Mouse (Mus musculus) limb, embryonic 11.5 days (tissue): ENCODE data around the gene Zdhhc7. TPM values are rescaled to one million over a fixed set of nuclear protein-coding genes. Genes with fewer than 3 reads are reported as not detected.

ENCODE experiments used
- ATAC-seq: fragments of 200-750 bp; cut with Nextera tagmentation; 2 replicates; pipeline ENCODE4 v1.8.0; 2017; ENCODE audit warnings: low read depth; ENCODE audit not compliant: insufficient number of reproducible peaks, low FRiP score, low TSS enrichment
- DNase-seq: peaks from one replicate; pipeline ENCODE4 v3.0.0-alpha.2; 2015; ENCODE audit warnings: low spot score
- H3K27ac ChIP-seq: fragments of 300-500 bp; sonication (generic); replicated peaks from 2 replicates; pipeline ENCODE4 v1.5.1; 2014; ENCODE audit warnings: low read depth, mild to moderate bottlenecking, low read length
- H3K27me3 ChIP-seq: fragments of 300-500 bp; sonication (generic); 2 replicates; pipeline ENCODE4 v1.6.1; 2014; ENCODE audit warnings: mild to moderate bottlenecking, low read length, mixed read lengths; ENCODE audit not compliant: control insufficient read depth, insufficient read depth
- H3K36me3 ChIP-seq: fragments of 300-500 bp; sonication (generic); 2 replicates; pipeline ENCODE4 v1.6.1; 2014; ENCODE audit warnings: mild to moderate bottlenecking, low read length, moderate library complexity, mixed read lengths; ENCODE audit not compliant: control insufficient read depth, insufficient read depth
- H3K4me1 ChIP-seq: fragments of 300-500 bp; sonication (generic); 2 replicates; pipeline ENCODE4 v1.6.1; 2014; ENCODE audit warnings: low read length, mixed read lengths; ENCODE audit not compliant: control insufficient read depth, insufficient read depth
- H3K4me2 ChIP-seq: fragments of 300-500 bp; sonication (generic); 2 replicates; pipeline ENCODE4 v1.6.1; 2014; ENCODE audit warnings: low read depth, mild to moderate bottlenecking, moderate library complexity; ENCODE audit not compliant: severe bottlenecking
- H3K4me3 ChIP-seq: fragments of 300-500 bp; sonication (generic); 2 replicates; pipeline ENCODE4 v1.5.1; 2014; ENCODE audit warnings: low read depth, low read length
- H3K9ac ChIP-seq: fragments of 300-500 bp; sonication (generic); 2 replicates; pipeline ENCODE4 v1.6.1; 2014; ENCODE audit warnings: mild to moderate bottlenecking, low read length
- H3K9me3 ChIP-seq: fragments of 300-500 bp; sonication (generic); 2 replicates; pipeline ENCODE4 v1.6.1; 2016; ENCODE audit warnings: low read length; ENCODE audit not compliant: control insufficient read depth
- WGBS: fragments of 180-500 bp; shearing (Covaris S2); extraction: QIAGEN DNeasy Blood & Tissue Kit; methylation state at CpG from one replicate; pipeline ENCODE4 v1.1.7; 2014; 5-methylcytosine and 5-hydroxymethylcytosine counted together
- polyA plus RNA-seq: library from polyadenylated mRNA; unstranded; fragments of >200 nt; fragmentation: Nextera tagmentation; extraction: Ambion mirVana; gene quantifications from 2 replicates; pipeline ENCODE4 v1.2.1, GENCODE M21; 2014

Zdhhc7 gene
- polyA plus RNA-seq, 1 experiment from 2014 or later, result 22.7 TPM

GRCm38 (mm10) chr8:120135687-120136086, 34.4 kb upstream of the Zdhhc7 start:
- no peak overlapping the region for H3K9ac ChIP-seq
- ATAC-seq (no peak), DNase-seq (no peak)
- H3K27me3 ChIP-seq, result no peaks in the 10 kb centered on the region
- no peaks in the 10 kb centered on the region for H3K9me3 ChIP-seq
- no peak overlapping the region for H3K4me2 ChIP-seq
- no peak overlapping the region for H3K27ac ChIP-seq
- no peak overlapping the region for H3K4me3 ChIP-seq
- no peaks in the 10 kb centered on the region for H3K4me1 ChIP-seq
- 92% methylated on average over 7 of the region's 7 CpGs for WGBS
- no peaks in the 10 kb centered on the region for H3K36me3 ChIP-seq

DNA sequence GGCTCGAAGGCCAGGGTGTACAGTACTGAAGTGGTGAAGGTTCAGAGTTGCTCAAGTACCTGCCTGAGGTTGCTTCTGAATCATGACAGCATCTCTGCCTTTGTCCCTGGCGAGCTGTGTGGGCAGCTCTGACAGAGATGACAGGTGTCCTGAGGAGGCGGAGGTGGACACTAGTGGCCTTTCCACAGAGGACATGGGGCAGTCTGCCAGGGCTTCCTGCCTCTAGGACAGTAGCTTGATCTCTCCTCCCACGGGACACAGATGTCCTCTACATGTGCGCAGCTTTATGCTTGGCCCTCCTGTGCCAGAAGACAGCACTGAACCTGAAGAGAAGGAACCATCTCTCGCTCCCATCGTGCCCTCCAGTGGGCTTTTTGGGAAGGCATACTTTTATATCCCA, 31.9 kb upstream of the Zdhhc7 start:
- H3K36me3 ChIP-seq, result no peaks in the 10 kb centered on the region
- H3K4me3 ChIP-seq, result no peak overlapping the region
- no peak overlapping the region for H3K4me2 ChIP-seq
- ATAC-seq (no peak), DNase-seq (no peak)
- no peaks in the 10 kb centered on the region for H3K4me1 ChIP-seq
- no peaks in the 10 kb centered on the region for H3K9me3 ChIP-seq
- no peaks in the 10 kb centered on the region for H3K27me3 ChIP-seq
- H3K9ac ChIP-seq, result no peak overlapping the region
- no peak overlapping the region for H3K27ac ChIP-seq
- WGBS, result 84% methylated on average over 7 of the region's 7 CpGs

DNA sequence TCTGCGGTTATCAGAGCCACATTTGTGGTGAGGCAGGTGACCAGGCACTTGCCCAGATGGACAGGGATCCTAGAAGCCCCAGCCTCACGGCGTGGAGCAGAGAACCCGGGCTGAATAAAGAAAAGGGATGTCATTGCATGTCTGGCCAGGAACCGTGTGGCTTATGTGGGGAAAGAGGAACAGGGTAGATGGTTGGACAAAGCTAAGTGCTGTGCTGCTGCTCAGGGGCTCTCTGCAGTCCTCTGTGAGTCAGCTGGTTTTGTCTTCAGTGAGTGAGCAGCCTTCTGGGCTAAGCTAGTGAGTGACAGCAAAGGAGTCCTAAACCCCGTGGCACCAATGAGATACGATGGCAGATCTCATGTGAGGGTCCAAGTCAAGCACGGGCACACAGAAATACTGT, 29.9 kb upstream of the Zdhhc7 start:
- no peak overlapping the region for H3K27ac ChIP-seq
- H3K36me3 ChIP-seq, result no peaks in the 10 kb centered on the region
- no peak for DNase-seq

GRCm38 (mm10) chr8:120129547-120129946, 28.3 kb upstream of the Zdhhc7 start:
- H3K4me3 ChIP-seq, result no peak overlapping the region
- no peaks in the 10 kb centered on the region for H3K27me3 ChIP-seq
- H3K36me3 ChIP-seq, result no peaks in the 10 kb centered on the region
- no peak overlapping the region for H3K4me2 ChIP-seq
- no peaks in the 10 kb centered on the region for H3K4me1 ChIP-seq
- WGBS, result 57% methylated on average over 4 of the region's 4 CpGs
- ATAC-seq, result no peak
- no peak for DNase-seq
- H3K27ac ChIP-seq, result no peak overlapping the region
- no peak overlapping the region for H3K9ac ChIP-seq
- H3K9me3 ChIP-seq, result no peaks in the 10 kb centered on the region

More for the DNA sequence above, 29.9 kb upstream of the Zdhhc7 start:
- ATAC-seq, result no peak
- no peaks in the 10 kb centered on the region for H3K9me3 ChIP-seq
- H3K4me3 ChIP-seq, result no peak overlapping the region
- no peaks in the 10 kb centered on the region for H3K4me1 ChIP-seq
- no peaks in the 10 kb centered on the region for H3K27me3 ChIP-seq
- H3K4me2 ChIP-seq, result no peak overlapping the region
- no peak overlapping the region for H3K9ac ChIP-seq
- 87% methylated on average over 8 of the region's 8 CpGs for WGBS

GRCm38 (mm10) chr8:120126357-120127161, 25.3 kb upstream of the Zdhhc7 start:
- H3K27ac ChIP-seq, result no peak overlapping the region
- H3K9ac ChIP-seq, result no peak overlapping the region

DNA sequence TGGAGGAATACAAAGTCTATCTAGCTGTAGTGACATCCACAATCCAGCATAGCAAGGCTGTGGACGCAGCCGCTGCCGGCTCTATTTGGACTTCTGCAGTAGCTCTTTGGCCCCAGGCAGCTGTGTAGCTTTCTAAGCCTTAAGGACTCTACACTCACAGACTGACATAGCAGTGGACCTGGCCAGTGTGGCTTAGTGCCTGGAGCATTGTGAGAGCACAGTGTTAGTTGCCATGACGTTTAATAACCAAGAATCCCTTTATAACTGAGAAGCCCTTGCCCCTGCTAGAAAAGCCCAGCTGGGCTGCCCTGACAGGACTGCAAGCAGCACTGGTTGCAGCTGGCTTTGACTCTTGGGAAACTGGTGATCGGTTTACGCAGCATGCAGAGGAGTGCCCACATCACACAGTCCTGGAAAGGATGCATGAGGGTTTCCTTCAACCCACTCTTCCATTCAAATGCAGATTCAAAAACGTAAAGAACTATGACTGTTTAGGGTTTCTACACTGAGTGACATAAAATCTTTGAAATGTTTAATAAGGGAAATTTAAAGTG, 23.6 kb upstream of the Zdhhc7 start:
- no peak overlapping the region for H3K4me3 ChIP-seq
- no peaks in the 10 kb centered on the region for H3K4me1 ChIP-seq
- no peak overlapping the region for H3K4me2 ChIP-seq
- no peaks in the 10 kb centered on the region for H3K36me3 ChIP-seq
- H3K27ac ChIP-seq, result no peak overlapping the region
- WGBS, result 69% methylated on average over 7 of the region's 7 CpGs
- no peaks in the 10 kb centered on the region for H3K9me3 ChIP-seq
- ATAC-seq (no peak), DNase-seq (no peak)
- H3K27me3 ChIP-seq, result no peaks in the 10 kb centered on the region
- H3K9ac ChIP-seq, result no peak overlapping the region

More at GRCm38 (mm10) chr8:120126357-120127161, 25.3 kb upstream of the Zdhhc7 start:
- 52% methylated on average over 14 of the region's 14 CpGs for WGBS
- H3K9me3 ChIP-seq, result no peaks in the 10 kb centered on the region
- no peak overlapping the region for H3K4me3 ChIP-seq
- H3K36me3 ChIP-seq, result no peaks in the 10 kb centered on the region
- no peak overlapping the region for H3K4me2 ChIP-seq
- no peaks in the 10 kb centered on the region for H3K4me1 ChIP-seq
- H3K27me3 ChIP-seq, result no peaks in the 10 kb centered on the region
- no peak for DNase-seq
- no peak for ATAC-seq

DNA sequence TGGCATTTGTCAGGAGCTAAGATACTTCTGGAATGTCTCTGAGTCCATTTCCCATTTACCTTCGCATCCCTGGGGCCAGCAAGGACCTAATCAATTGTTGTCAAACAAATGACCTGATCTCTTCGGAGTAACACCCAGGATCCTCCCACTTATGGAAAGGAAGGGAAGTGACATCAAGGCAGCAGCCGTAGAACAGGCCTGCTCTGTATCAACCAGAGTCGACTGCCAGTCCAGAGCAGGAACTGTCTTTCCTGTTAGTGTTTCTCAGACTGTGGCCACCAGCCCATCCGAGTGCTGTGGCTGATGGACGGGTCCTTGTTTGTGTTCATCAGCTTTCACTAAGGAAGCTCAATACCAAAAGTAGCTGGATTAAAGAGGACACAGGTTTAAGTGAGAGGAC, 23.0 kb upstream of the Zdhhc7 start:
- DNase-seq (no peak), ATAC-seq (no peak)
- H3K4me3 ChIP-seq, result no peak overlapping the region
- no peaks in the 10 kb centered on the region for H3K27me3 ChIP-seq
- no peaks in the 10 kb centered on the region for H3K4me1 ChIP-seq
- WGBS, result 27% methylated on average over 6 of the region's 6 CpGs
- H3K9ac ChIP-seq, result no peak overlapping the region
- no peak overlapping the region for H3K27ac ChIP-seq
- no peaks in the 10 kb centered on the region for H3K9me3 ChIP-seq
- H3K36me3 ChIP-seq, result no peaks in the 10 kb centered on the region
- H3K4me2 ChIP-seq, result no peak overlapping the region

DNA sequence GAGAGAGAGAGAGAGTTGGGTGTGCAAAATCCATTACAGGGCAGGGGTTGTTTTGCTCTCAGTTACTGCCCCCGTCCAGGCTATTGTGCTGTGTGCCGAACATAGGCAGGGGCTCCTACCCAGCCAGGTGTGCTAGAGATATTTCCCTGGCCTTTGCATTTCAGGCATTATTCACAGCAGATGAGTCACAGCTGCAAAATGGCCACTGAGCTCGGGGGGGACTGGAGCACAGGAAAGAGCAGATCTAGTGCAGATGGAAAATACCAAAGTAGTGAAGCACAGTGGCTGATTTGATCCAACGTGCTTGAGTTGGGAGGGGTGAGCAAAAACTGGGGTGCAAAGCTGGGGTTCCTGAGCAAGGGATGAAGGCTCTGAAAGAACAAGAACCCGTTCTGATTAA, 19.7 kb upstream of the Zdhhc7 start:
- 72% methylated on average over 5 of the region's 5 CpGs for WGBS
- Histone ChIP-seq H3K9ac (no peak overlapping the region), H3K9me3 (no peaks in the 10 kb centered on the region), H3K4me3 (no peak overlapping the region), H3K27me3 (peaks cover 14% of the 10 kb centered on the region; the same call in 1 of the 2 replicates), H3K36me3 (no peaks in the 10 kb centered on the region), H3K4me2 (no peak overlapping the region), H3K27ac (no peak overlapping the region), H3K4me1 (no peaks in the 10 kb centered on the region)
- ATAC-seq (no peak), DNase-seq (no peak)
